Mouse (Mus musculus) liver, postnatal 0 days (tissue): Measurements from ENCODE around the gene Plxna4. TPM values are rescaled to one million over a fixed set of nuclear protein-coding genes. Genes with fewer than 3 reads are reported as not detected.

ENCODE experiments used
- ATAC-seq: fragments of 200-750 bp; cut with Nextera tagmentation; 2 replicates; pipeline ENCODE4 v1.8.0; 2017; ENCODE audit warnings: mild to moderate bottlenecking, moderate library complexity
- DNase-seq: peaks from one replicate; pipeline ENCODE4 v3.0.0-alpha.2; 2016
- H3K27ac ChIP-seq: fragments of 300-500 bp; sonication (generic); 2 replicates; pipeline ENCODE4 v1.5.1; 2014; ENCODE audit warnings: antibody characterized with exemption, moderate library complexity, mild to moderate bottlenecking, low read depth
- H3K27me3 ChIP-seq: fragments of 300-500 bp; sonication (generic); 2 replicates; pipeline ENCODE4 v1.6.1; 2014; ENCODE audit warnings: low read length, control low read depth, mixed read lengths; ENCODE audit not compliant: insufficient read depth
- H3K36me3 ChIP-seq: fragments of 300-500 bp; sonication (generic); replicated peaks from 2 replicates; pipeline ENCODE4 v1.6.1; 2014; ENCODE audit warnings: mild to moderate bottlenecking, control low read depth, low read length, moderate library complexity, mixed read lengths; ENCODE audit not compliant: insufficient read depth
- H3K4me1 ChIP-seq: fragments of 300-500 bp; sonication (generic); 2 replicates; pipeline ENCODE4 v1.6.1; 2014; ENCODE audit warnings: antibody characterized with exemption, mild to moderate bottlenecking, control low read depth; ENCODE audit not compliant: insufficient read depth
- H3K4me2 ChIP-seq: fragments of 300-500 bp; sonication (generic); 2 replicates; pipeline ENCODE4 v1.6.1; 2014; ENCODE audit warnings: low read depth, mild to moderate bottlenecking, low read length, moderate library complexity, mixed read lengths
- H3K4me3 ChIP-seq: fragments of 300-500 bp; sonication (generic); 2 replicates; pipeline ENCODE4 v1.5.1; 2014; ENCODE audit warnings: low read depth, low read length
- H3K9ac ChIP-seq: fragments of 300-500 bp; sonication (generic); replicated peaks from 2 replicates; pipeline ENCODE4 v1.6.1; 2014; ENCODE audit warnings: mild to moderate bottlenecking, moderate library complexity
- H3K9me3 ChIP-seq: fragments of 300-500 bp; sonication (generic); 2 replicates; pipeline ENCODE4 v1.6.1; 2016; ENCODE audit warnings: mild to moderate bottlenecking, control low read depth, low read length, mixed read lengths
- CTCF ChIP-seq: sonication (generic); IDR thresholded peaks from 2 replicates; pipeline ENCODE4 v1.5.1; 2016; ENCODE audit warnings: antibody characterized with exemption, low read depth
- EP300 ChIP-seq: IDR thresholded peaks from 2 replicates; pipeline ENCODE4 v1.6.1; 2016; ENCODE audit warnings: antibody characterized with exemption, low read depth, mild to moderate bottlenecking
- WGBS: fragments of 180-500 bp; shearing (Covaris S2); extraction: QIAGEN DNeasy Blood & Tissue Kit; methylation state at CpG from one replicate; pipeline ENCODE4 v1.1.7; 2014; ENCODE audit not compliant: insufficient replicate concordance; 5-methylcytosine and 5-hydroxymethylcytosine counted together
- polyA plus RNA-seq: library from polyadenylated mRNA; unstranded; fragments of >200 nt; fragmentation: Nextera tagmentation; extraction: Ambion mirVana; gene quantifications from 2 replicates; pipeline ENCODE4 v1.2.1, GENCODE M21; 2015

Plxna4 gene
- polyA plus RNA-seq, 1 experiment from 2014 or later, result 0.36 TPM

- H3K27me3 ChIP-seq, result no peaks in the 10 kb centered on the region
- no peaks in the 10 kb centered on the region for H3K36me3 ChIP-seq
- H3K4me3 ChIP-seq, result no peak overlapping the region
- no peak overlapping the region for H3K4me2 ChIP-seq
- peaks cover 10% of the 10 kb centered on the region for H3K4me1 ChIP-seq
- WGBS, result 85% methylated on average over 4 of the region's 4 CpGs
- TF ChIP-seq EP300, result no peak
- no peak for TF ChIP-seq CTCF
- DNase-seq (no peak), ATAC-seq (no peak)
- H3K9me3 ChIP-seq, result no peaks in the 10 kb centered on the region
- no peak overlapping the region for H3K27ac ChIP-seq
- H3K9ac ChIP-seq, result no peak overlapping the region
Measured at GRCm38 (mm10) chr6:32475958-32476357, 112.0 kb downstream of the Plxna4 start.

DNA sequence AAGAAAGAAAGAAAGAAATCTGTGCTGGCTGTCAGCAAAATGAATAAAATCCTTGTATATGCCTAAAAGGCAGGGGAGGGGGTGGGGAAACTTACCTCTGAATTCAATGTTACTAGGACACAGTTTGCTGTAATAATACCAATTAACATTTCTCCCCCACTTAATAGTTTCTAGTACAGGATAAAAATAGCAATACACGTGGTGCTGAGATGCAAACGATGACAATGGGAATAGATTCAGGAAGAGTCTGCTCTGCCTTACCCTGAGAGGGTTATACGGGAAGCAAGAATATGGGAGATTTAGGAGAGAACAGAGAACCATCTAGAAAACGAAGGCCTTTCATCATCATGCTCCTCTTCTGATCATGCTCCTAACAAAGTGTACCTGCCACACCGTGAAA is 115.9 kb downstream of the Plxna4 start:
- 67% methylated on average over 5 of the region's 5 CpGs for WGBS
- no peak for ATAC-seq

DNA sequence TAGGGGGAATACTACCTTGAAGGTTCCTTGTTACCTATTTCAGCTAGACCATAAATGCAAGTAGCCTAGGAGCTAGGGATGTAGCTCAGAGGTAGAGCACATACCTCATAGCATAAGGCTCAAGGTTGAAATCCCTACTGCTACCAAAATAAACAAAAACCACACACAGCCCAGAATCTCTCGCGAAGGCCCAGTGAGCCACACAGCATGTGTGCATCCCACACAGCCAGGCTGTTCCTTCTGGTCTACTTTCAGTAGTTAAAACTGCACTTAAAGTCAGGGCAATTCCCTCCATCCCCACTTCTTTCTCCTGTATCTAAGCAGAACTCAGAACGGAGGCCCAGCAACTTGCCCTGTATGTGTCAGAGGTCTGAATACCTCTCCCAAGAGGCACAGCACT is 116.4 kb downstream of the Plxna4 start:
- H3K9me3 ChIP-seq, result no peaks in the 10 kb centered on the region
- 73% methylated on average over 3 of the region's 3 CpGs for WGBS
- H3K4me1 ChIP-seq, result no peaks in the 10 kb centered on the region; the same call in 1 of the 2 replicates
- ATAC-seq, result no peak
- H3K9ac ChIP-seq, result no peak overlapping the region
- no peak overlapping the region for H3K27ac ChIP-seq
- TF ChIP-seq EP300 (no peak), CTCF (no peak)
- DNase-seq, result no peak
- no peaks in the 10 kb centered on the region for H3K36me3 ChIP-seq
- H3K4me2 ChIP-seq, result no peak overlapping the region
- no peak overlapping the region for H3K4me3 ChIP-seq
- H3K27me3 ChIP-seq, result no peaks in the 10 kb centered on the region

More for the DNA sequence above, 115.9 kb downstream of the Plxna4 start:
- TF ChIP-seq EP300, result no peak
- TF ChIP-seq CTCF, result no peak
- Histone ChIP-seq H3K27me3 (no peaks in the 10 kb centered on the region), H3K27ac (no peak overlapping the region), H3K4me1 (no peaks in the 10 kb centered on the region; the same call in 1 of the 2 replicates), H3K4me2 (no peak overlapping the region), H3K9ac (no peak overlapping the region), H3K4me3 (no peak overlapping the region), H3K36me3 (no peaks in the 10 kb centered on the region), H3K9me3 (no peaks in the 10 kb centered on the region)
- DNase-seq, result no peak

GRCm38 (mm10) chr6:32469196-32469595 is 118.8 kb downstream of the Plxna4 start:
- no peaks in the 10 kb centered on the region for H3K27me3 ChIP-seq
- H3K4me1 ChIP-seq, result no peaks in the 10 kb centered on the region; the same call in 1 of the 2 replicates
- H3K9ac ChIP-seq, result no peak overlapping the region
- no peak overlapping the region for H3K27ac ChIP-seq
- H3K4me2 ChIP-seq, result no peak overlapping the region
- no peaks in the 10 kb centered on the region for H3K9me3 ChIP-seq
- ATAC-seq (no peak), DNase-seq (no peak)
- WGBS, result 42% methylated on average over 5 of the region's 5 CpGs
- TF ChIP-seq CTCF, result no peak
- no peak for TF ChIP-seq EP300
- no peaks in the 10 kb centered on the region for H3K36me3 ChIP-seq
- no peak overlapping the region for H3K4me3 ChIP-seq

GRCm38 (mm10) chr6:32465129-32465528 is 122.9 kb downstream of the Plxna4 start:
- WGBS, result 62% methylated on average over 8 of the region's 8 CpGs
- Histone ChIP-seq H3K27me3 (no peaks in the 10 kb centered on the region), H3K9me3 (no peaks in the 10 kb centered on the region), H3K4me2 (no peak overlapping the region), H3K4me1 (no peaks in the 10 kb centered on the region; the same call in 1 of the 2 replicates), H3K36me3 (no peaks in the 10 kb centered on the region), H3K9ac (no peak overlapping the region), H3K27ac (no peak overlapping the region), H3K4me3 (no peak overlapping the region)
- no peak for TF ChIP-seq EP300
- TF ChIP-seq CTCF, result no peak
- no peak for ATAC-seq
- DNase-seq, result no peak

GRCm38 (mm10) chr6:32464637-32465036 is 123.4 kb downstream of the Plxna4 start:
- Histone ChIP-seq H3K9me3 (no peaks in the 10 kb centered on the region), H3K4me3 (no peak overlapping the region), H3K27ac (no peak overlapping the region), H3K27me3 (no peaks in the 10 kb centered on the region), H3K9ac (no peak overlapping the region), H3K4me2 (no peak overlapping the region), H3K4me1 (no peaks in the 10 kb centered on the region; the same call in 1 of the 2 replicates), H3K36me3 (no peaks in the 10 kb centered on the region)
- 38% methylated on average over 8 of the region's 8 CpGs for WGBS
- TF ChIP-seq CTCF, result no peak
- no peak for TF ChIP-seq EP300
- no peak for DNase-seq
- ATAC-seq, result peak; percentile 59

GRCm38 (mm10) chr6:32464046-32464445 is 123.9 kb downstream of the Plxna4 start:
- H3K36me3 ChIP-seq, result no peaks in the 10 kb centered on the region
- no peaks in the 10 kb centered on the region; the same call in 1 of the 2 replicates for H3K4me1 ChIP-seq
- H3K27me3 ChIP-seq, result no peaks in the 10 kb centered on the region
- no peak overlapping the region for H3K27ac ChIP-seq
- no peak for DNase-seq
- no peak for ATAC-seq
- no peak overlapping the region for H3K9ac ChIP-seq
- H3K9me3 ChIP-seq, result no peaks in the 10 kb centered on the region
- no peak for TF ChIP-seq EP300
- TF ChIP-seq CTCF, result no peak
- H3K4me3 ChIP-seq, result no peak overlapping the region
- H3K4me2 ChIP-seq, result no peak overlapping the region
- 62% methylated on average over 4 of the region's 4 CpGs for WGBS
